Mouse (Mus musculus): ENCODE results near the gene Dhx57.

GRCm38 (mm10) chr17:80205657-80206056 is 84.6 kb downstream of the Dhx57 start:
- TF ChIP-seq CTCF (IDR thresholded peaks at IDR 0.05; ENCODE audit: borderline replicate concordance, control insufficient read depth, extremely low read depth, insufficient read depth, low read length, poor library complexity) (no peak), POLR2A (IDR thresholded peaks at IDR 0.05; ENCODE audit: control insufficient read depth, extremely low read depth, insufficient read depth, low read length, poor library complexity) (no peak)
